Mouse (Mus musculus): ENCODE data around the gene Nfe2l2.

- TF ChIP-seq TAL1 (IDR thresholded peaks at IDR 0.05; ENCODE audit: low read length) (no peak), GATA1 (IDR thresholded peaks at IDR 0.05; ENCODE audit: low read length) (no peak)
Measured at GRCm38 (mm10) chr2:75628487-75628886, 76.0 kb downstream of the Nfe2l2 start.

Measured in erythroblast, embryonic 14.5 days (primary cell).